Mouse (Mus musculus) cerebellum, adult 2 months (tissue): Measurements from ENCODE around the gene Ccdc152. TPM values are rescaled to one million over a fixed set of nuclear protein-coding genes. Genes with fewer than 3 reads are reported as not detected.
A peak's percentile ranks its signal among the peaks of the same experiment; 100 is the strongest.
"Not testable (repeated sequence)": the region's sequence is repeated elsewhere in the genome, so short reads cannot be mapped to it uniquely, and the experiment has no call there.

Experiments used
- DNase-seq, 2 experiments: peaks; one replicate each; pipeline ENCODE4 v3.0.0; 2021
- H3K27ac ChIP-seq: fragments of 200-500 bp; 2 replicates; pipeline ENCODE4 v1.5.1; 2012; ENCODE audit warnings: low read length, control low read depth, inconsistent platforms; ENCODE audit not compliant: insufficient read depth
- H3K27me3 ChIP-seq: fragments of 200-500 bp; 2 replicates; pipeline ENCODE4 v1.6.1; 2012; ENCODE audit warnings: inconsistent platforms, mild to moderate bottlenecking, low read length, moderate library complexity; ENCODE audit not compliant: control insufficient read depth, insufficient read depth
- H3K4me1 ChIP-seq: fragments of 200-500 bp; 2 replicates; pipeline ENCODE4 v1.6.1; 2011; ENCODE audit warnings: low read length; ENCODE audit not compliant: control insufficient read depth, insufficient read depth
- H3K4me3 ChIP-seq: fragments of 200-500 bp; replicated peaks from 2 replicates; pipeline ENCODE3; 2011; ENCODE audit warnings: mild to moderate bottlenecking, low read depth, low read length, control low read depth; ENCODE audit not compliant: insufficient read depth
- CTCF ChIP-seq: fragments of 200-500 bp; IDR thresholded peaks from 2 replicates; pipeline ENCODE4 v1.5.1; 2011; ENCODE audit warnings: low read depth, mild to moderate bottlenecking, control low read depth, low read length, moderate library complexity, borderline replicate concordance; ENCODE audit not compliant: insufficient read depth
- POLR2A ChIP-seq: fragments of 200-500 bp; IDR thresholded peaks from 2 replicates; pipeline ENCODE4 v1.6.1; 2011; ENCODE audit warnings: low read length, control low read depth, borderline replicate concordance; ENCODE audit not compliant: insufficient read depth
- WGBS: fragments of 180-500 bp; shearing (Covaris S2); methylation state at CpG from one replicate; pipeline ENCODE4 v1.1.7; 2018; 5-methylcytosine and 5-hydroxymethylcytosine counted together
- polyA plus RNA-seq: library from polyadenylated mRNA; depleted of rRNA; stranded (reverse); fragments of >200 nt; gene quantifications from 2 replicates; pipeline ENCODE4 v1.2.3, GENCODE M21; 2012

Gene Ccdc152
- polyA plus RNA-seq, 1 experiment = 1.3 TPM

- no peaks in the 10 kb centered on the region for H3K4me1 ChIP-seq
- H3K27me3 ChIP-seq = no peaks in the 10 kb centered on the region
- no peak overlapping the region for H3K4me3 ChIP-seq
- TF ChIP-seq CTCF (no peak), POLR2A (no peak)
- DNase-seq = no peak
- 86% methylated on average over 1 of the region's 1 CpGs for WGBS
- H3K27ac ChIP-seq = no peak overlapping the region
Observed at GRCm38 (mm10) chr15:3259025-3259424, 44.3 kb downstream of the Ccdc152 start.

GRCm38 (mm10) chr15:3251718-3252067, 51.6 kb downstream of the Ccdc152 start:
- Histone ChIP-seq H3K27ac (no peak overlapping the region), H3K4me3 (no peak overlapping the region), H3K4me1 (no peaks in the 10 kb centered on the region), H3K27me3 (no peaks in the 10 kb centered on the region)
- TF ChIP-seq POLR2A (no peak), CTCF (no peak)
- no peak for DNase-seq

GRCm38 (mm10) chr15:3251031-3251717, 52.2 kb downstream of the Ccdc152 start:
- 83% methylated on average over 3 of the region's 3 CpGs for WGBS
- Histone ChIP-seq H3K27me3 (no peaks in the 10 kb centered on the region), H3K4me1 (no peaks in the 10 kb centered on the region), H3K27ac (0 out of 2 replicates have a peak overlapping the region, but pooled peaks have one; percentile 30), H3K4me3 (no peak overlapping the region)
- no peak for DNase-seq
- no peak for TF ChIP-seq POLR2A
- no peak for TF ChIP-seq CTCF

GRCm38 (mm10) chr15:3250620-3251019, 52.7 kb downstream of the Ccdc152 start:
- no peak overlapping the region for H3K4me3 ChIP-seq
- WGBS = 96% methylated on average over 2 of the region's 2 CpGs

DNA sequence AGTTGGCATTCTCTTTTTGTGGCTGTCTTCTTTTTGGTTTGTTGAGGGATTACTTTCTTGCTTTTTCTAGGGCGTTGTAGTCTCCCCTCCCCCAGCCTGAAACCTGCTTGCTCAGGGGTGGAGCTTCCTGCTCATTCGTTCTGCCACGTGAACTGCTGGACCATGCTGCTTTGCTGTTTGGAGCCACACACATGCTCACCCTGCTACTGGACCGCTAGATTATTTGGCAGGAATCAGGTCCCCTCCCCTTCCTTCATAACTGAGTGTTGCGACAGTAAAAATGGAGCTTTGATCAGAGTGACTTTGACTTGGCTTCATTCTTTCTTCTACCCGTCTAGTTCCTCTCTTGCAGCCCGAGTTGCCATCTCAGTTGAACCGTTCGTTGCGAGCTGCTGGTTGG, 58.3 kb downstream of the Ccdc152 start:
- not testable (repeated sequence) for H3K4me3 ChIP-seq, H3K4me1 ChIP-seq, H3K27me3 ChIP-seq, H3K27ac ChIP-seq, DNase-seq
- WGBS = 72% methylated on average over 10 of the region's 10 CpGs

More at GRCm38 (mm10) chr15:3250620-3251019, 52.7 kb downstream of the Ccdc152 start:
- DNase-seq = no peak
- no peaks in the 10 kb centered on the region for H3K4me1 ChIP-seq
- H3K27me3 ChIP-seq = no peaks in the 10 kb centered on the region
- H3K27ac ChIP-seq = no peak overlapping the region
- TF ChIP-seq POLR2A (no peak), CTCF (no peak)

DNA sequence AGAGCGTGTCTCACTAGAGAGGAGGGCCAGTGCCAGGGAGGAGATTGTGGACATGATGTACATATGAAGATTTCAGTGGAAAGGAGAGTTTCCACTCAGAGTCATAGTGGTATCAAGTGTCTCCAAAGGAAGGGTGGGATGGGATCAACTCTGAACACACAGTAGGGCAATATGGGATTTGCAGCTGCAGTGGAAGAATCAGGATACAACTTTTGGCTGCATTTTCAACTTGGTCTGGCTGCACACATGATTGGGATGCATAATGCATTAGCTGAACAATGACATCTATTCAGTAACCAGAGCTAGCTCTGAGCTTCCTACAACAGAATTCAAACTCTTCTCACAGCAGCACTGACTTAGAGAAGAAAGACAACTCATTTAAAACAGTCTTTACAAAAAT, 65.4 kb downstream of the Ccdc152 start:
- whole genome bisulfite sequencing = 70% methylated on average over 1 of the region's 1 CpGs
- Histone ChIP-seq H3K4me1 (no peaks in the 10 kb centered on the region), H3K4me3 (no peak overlapping the region), H3K27me3 (no peaks in the 10 kb centered on the region), H3K27ac (no peak overlapping the region; the same call in 1 of the 2 replicates)
- DNase-seq = peak in 1 of 2 experiments; percentile 12
- TF ChIP-seq POLR2A = no peak
- TF ChIP-seq CTCF = no peak

GRCm38 (mm10) chr15:3236338-3236737, 67.0 kb downstream of the Ccdc152 start:
- no peak for TF ChIP-seq CTCF
- TF ChIP-seq POLR2A = no peak
- WGBS = 85% methylated on average over 2 of the region's 2 CpGs
- H3K27me3 ChIP-seq = no peaks in the 10 kb centered on the region
- DNase-seq = no peak
- H3K4me1 ChIP-seq = no peaks in the 10 kb centered on the region
- H3K27ac ChIP-seq = no peak overlapping the region
- no peak overlapping the region for H3K4me3 ChIP-seq

DNA sequence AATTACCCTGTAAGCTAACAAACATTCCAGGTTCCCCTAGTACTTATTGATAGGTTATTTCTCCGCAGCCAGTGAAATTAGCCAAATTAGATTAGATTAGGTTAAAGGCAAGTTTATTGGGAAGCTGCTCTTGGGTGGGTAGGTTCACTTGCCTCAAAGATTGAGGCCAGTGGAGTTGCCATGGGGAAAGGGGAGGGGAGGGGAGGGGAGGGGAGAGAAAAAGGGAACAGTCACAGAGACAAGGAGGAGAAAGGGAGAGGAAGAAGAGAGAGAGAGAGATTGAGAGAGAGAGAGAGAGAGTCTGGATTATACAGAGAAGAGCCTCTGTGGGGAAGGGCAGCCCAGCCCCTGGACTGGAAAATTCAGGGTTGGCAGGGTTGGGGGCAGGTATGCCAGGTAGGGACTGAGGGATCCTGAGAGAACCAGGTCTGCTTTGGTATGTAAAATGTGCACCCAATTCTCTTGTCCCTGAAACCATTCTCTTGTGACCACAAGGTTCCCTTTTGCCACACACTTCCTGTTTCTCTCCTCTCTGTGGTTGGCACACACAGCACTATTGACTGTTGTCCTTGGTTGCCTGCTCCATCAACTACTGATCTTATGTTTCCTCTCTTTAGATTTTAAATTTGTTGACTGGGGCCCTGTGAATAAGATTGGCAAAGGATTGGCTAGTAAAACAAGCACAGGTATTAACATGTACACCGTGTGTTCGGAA, 69.3 kb downstream of the Ccdc152 start:
- DNase-seq = no peak
- no peaks in the 10 kb centered on the region for H3K27me3 ChIP-seq
- WGBS = 93% methylated on average over 3 of the region's 3 CpGs
- no peak overlapping the region for H3K4me3 ChIP-seq
- H3K4me1 ChIP-seq = no peaks in the 10 kb centered on the region
- no peak for TF ChIP-seq CTCF
- no peak for TF ChIP-seq POLR2A
- H3K27ac ChIP-seq = no peak overlapping the region
